Mouse (Mus musculus) erythroblast, embryonic 14.5 days (primary cell): Measurements from ENCODE around the gene Trib2.

Source experiments
- GATA1 ChIP-seq: IDR thresholded peaks from 2 replicates; pipeline ENCODE4 v1.6.1; 2012; ENCODE audit warnings: low read length, inconsistent platforms, mixed read lengths
- TAL1 ChIP-seq: IDR thresholded peaks from 3 replicates; pipeline ENCODE4 v1.6.1; 2012; ENCODE audit warnings: low read length, inconsistent platforms, mixed read lengths

GRCm38 (mm10) chr12:15831941-15832673 lies 15.4 kb upstream of the Trib2 start:
- no peak for TF ChIP-seq GATA1
- TF ChIP-seq TAL1: no peak
